Mouse (Mus musculus) heart, embryonic 12.5 days (tissue): ENCODE results near the gene Tmem131l. TPM values are rescaled to one million over a fixed set of nuclear protein-coding genes. Genes with fewer than 3 reads are reported as not detected.

Source experiments
- ATAC-seq: fragments of 200-750 bp; cut with Nextera tagmentation; 2 replicates; pipeline ENCODE4 v1.8.0; 2017; ENCODE audit warnings: moderate TSS enrichment, moderate library complexity; ENCODE audit not compliant: insufficient number of reproducible peaks, low FRiP score
- H3K27ac ChIP-seq: fragments of 300-500 bp; sonication (generic); 2 replicates; pipeline ENCODE4 v1.5.1; 2016; ENCODE audit warnings: mild to moderate bottlenecking, moderate library complexity; ENCODE audit not compliant: poor library complexity, severe bottlenecking
- H3K27me3 ChIP-seq: fragments of 300-500 bp; sonication (generic); replicated peaks from 2 replicates; pipeline ENCODE4 v1.6.1; 2016; ENCODE audit warnings: mild to moderate bottlenecking, moderate library complexity
- H3K36me3 ChIP-seq: fragments of 300-500 bp; sonication (generic); 2 replicates; pipeline ENCODE4 v1.6.1; 2016; ENCODE audit warnings: mild to moderate bottlenecking, moderate library complexity
- H3K4me1 ChIP-seq: fragments of 300-500 bp; sonication (generic); replicated peaks from 2 replicates; pipeline ENCODE4 v1.6.1; 2016; ENCODE audit warnings: mild to moderate bottlenecking
- H3K4me2 ChIP-seq: fragments of 300-500 bp; sonication (generic); 2 replicates; pipeline ENCODE4 v1.6.1; 2016; ENCODE audit warnings: mild to moderate bottlenecking, moderate library complexity
- H3K4me3 ChIP-seq: fragments of 300-500 bp; sonication (generic); 2 replicates; pipeline ENCODE4 v1.5.1; 2016; ENCODE audit warnings: mild to moderate bottlenecking
- H3K9ac ChIP-seq: fragments of 300-500 bp; sonication (generic); 2 replicates; pipeline ENCODE4 v1.6.1; 2016; ENCODE audit warnings: mild to moderate bottlenecking, moderate library complexity
- H3K9me3 ChIP-seq: fragments of 300-500 bp; sonication (generic); replicated peaks from 2 replicates; pipeline ENCODE4 v1.6.1; 2016; ENCODE audit warnings: mild to moderate bottlenecking, moderate library complexity
- WGBS: fragments of 180-500 bp; shearing (Covaris S2); methylation state at CpG from one replicate; pipeline ENCODE4 v1.1.7; 2016; 5-methylcytosine and 5-hydroxymethylcytosine counted together
- polyA plus RNA-seq: library from polyadenylated mRNA; unstranded; fragments of >200 nt; fragmentation: Nextera tagmentation; extraction: Ambion mirVana; gene quantifications from 2 replicates; pipeline ENCODE4 v1.2.1, GENCODE M21; 2016

Gene Tmem131l
- polyA plus RNA-seq, 1 experiment from 2014 or later, result 26.9 TPM

GRCm38 (mm10) chr3:84005989-84006388 is 34.0 kb downstream of the Tmem131l start:
- WGBS, result 68% methylated on average over 7 of the region's 7 CpGs
- H3K4me1 ChIP-seq, result peaks cover 9% of the 10 kb centered on the region
- H3K9ac ChIP-seq, result no peak overlapping the region
- H3K9me3 ChIP-seq, result no peaks in the 10 kb centered on the region
- H3K27me3 ChIP-seq, result no peaks in the 10 kb centered on the region
- H3K4me3 ChIP-seq, result no peak overlapping the region
- 0 out of 2 replicates have a peak, but pooled peaks cover 3% of the 10 kb centered on the region for H3K36me3 ChIP-seq
- no peak overlapping the region for H3K27ac ChIP-seq
- H3K4me2 ChIP-seq, result no peak overlapping the region
- ATAC-seq, result no peak

- no peak for ATAC-seq
- Histone ChIP-seq H3K9ac (no peak overlapping the region), H3K4me3 (no peak overlapping the region), H3K36me3 (0 out of 2 replicates have a peak, but pooled peaks cover 3% of the 10 kb centered on the region), H3K4me2 (no peak overlapping the region), H3K9me3 (no peaks in the 10 kb centered on the region), H3K4me1 (peaks cover 9% of the 10 kb centered on the region), H3K27me3 (no peaks in the 10 kb centered on the region), H3K27ac (no peak overlapping the region)
- WGBS, result 74% methylated on average over 2 of the region's 2 CpGs
Measured at GRCm38 (mm10) chr3:84004330-84005090, 35.5 kb downstream of the Tmem131l start.

- H3K36me3 ChIP-seq, result no peaks in the 10 kb centered on the region
- H3K4me2 ChIP-seq, result no peak overlapping the region
- ATAC-seq, result no peak
- H3K9me3 ChIP-seq, result no peaks in the 10 kb centered on the region
- H3K4me3 ChIP-seq, result no peak overlapping the region
- H3K27me3 ChIP-seq, result no peaks in the 10 kb centered on the region
- no peak overlapping the region for H3K9ac ChIP-seq
- 72% methylated on average over 6 of the region's 6 CpGs for WGBS
- H3K27ac ChIP-seq, result no peak overlapping the region
- peaks cover 11% of the 10 kb centered on the region for H3K4me1 ChIP-seq
Measured at GRCm38 (mm10) chr3:84002433-84003090, 37.4 kb downstream of the Tmem131l start.

GRCm38 (mm10) chr3:83997563-83997962 is 42.4 kb downstream of the Tmem131l start:
- Histone ChIP-seq H3K36me3 (no peaks in the 10 kb centered on the region), H3K4me1 (peaks cover 48% of the 10 kb centered on the region), H3K27ac (no peak overlapping the region)

GRCm38 (mm10) chr3:83997036-83997435 is 42.9 kb downstream of the Tmem131l start:
- Histone ChIP-seq H3K4me1 (peaks cover 51% of the 10 kb centered on the region), H3K27me3 (no peaks in the 10 kb centered on the region), H3K27ac (no peak overlapping the region), H3K9ac (no peak overlapping the region), H3K4me3 (no peak overlapping the region), H3K4me2 (no peak overlapping the region), H3K9me3 (no peaks in the 10 kb centered on the region), H3K36me3 (no peaks in the 10 kb centered on the region)
- 91% methylated on average over 3 of the region's 3 CpGs for WGBS
- no peak for ATAC-seq

More at GRCm38 (mm10) chr3:83997563-83997962, 42.4 kb downstream of the Tmem131l start:
- Histone ChIP-seq H3K27me3 (no peaks in the 10 kb centered on the region), H3K9ac (no peak overlapping the region), H3K4me2 (no peak overlapping the region), H3K9me3 (no peaks in the 10 kb centered on the region), H3K4me3 (no peak overlapping the region)
- ATAC-seq, result no peak
- WGBS, result 82% methylated on average over 5 of the region's 5 CpGs

- Histone ChIP-seq H3K36me3 (no peaks in the 10 kb centered on the region), H3K9ac (no peak overlapping the region), H3K4me1 (peaks cover 54% of the 10 kb centered on the region), H3K9me3 (no peaks in the 10 kb centered on the region), H3K27ac (0 out of 2 replicates have a peak overlapping the region, but pooled peaks have one; percentile 1), H3K4me3 (no peak overlapping the region), H3K4me2 (no peak overlapping the region), H3K27me3 (no peaks in the 10 kb centered on the region)
- 64% methylated on average over 6 of the region's 6 CpGs for WGBS
- ATAC-seq, result no peak
Measured at GRCm38 (mm10) chr3:83996086-83996485, 43.9 kb downstream of the Tmem131l start.

- no peaks in the 10 kb centered on the region for H3K36me3 ChIP-seq
- ATAC-seq, result no peak
- H3K27ac ChIP-seq, result 0 out of 2 replicates have a peak overlapping the region, but pooled peaks have one; percentile 1
- no peaks in the 10 kb centered on the region for H3K9me3 ChIP-seq
- peaks cover 54% of the 10 kb centered on the region for H3K4me1 ChIP-seq
- H3K4me2 ChIP-seq, result no peak overlapping the region
- H3K4me3 ChIP-seq, result no peak overlapping the region
- no peaks in the 10 kb centered on the region for H3K27me3 ChIP-seq
- H3K9ac ChIP-seq, result no peak overlapping the region
- WGBS, result 71% methylated on average over 9 of the region's 9 CpGs
Measured at GRCm38 (mm10) chr3:83995254-83995830, 44.6 kb downstream of the Tmem131l start.

- Histone ChIP-seq H3K4me2 (no peak overlapping the region), H3K4me1 (peaks cover 63% of the 10 kb centered on the region), H3K36me3 (no peaks in the 10 kb centered on the region), H3K27ac (no peak overlapping the region), H3K27me3 (no peaks in the 10 kb centered on the region), H3K9me3 (no peaks in the 10 kb centered on the region), H3K9ac (no peak overlapping the region), H3K4me3 (no peak overlapping the region)
- ATAC-seq, result peak; percentile 73
- 28% methylated on average over 8 of the region's 8 CpGs for whole genome bisulfite sequencing
Measured at GRCm38 (mm10) chr3:83994217-83994839, 45.6 kb downstream of the Tmem131l start.

- Histone ChIP-seq H3K4me1 (peaks cover 75% of the 10 kb centered on the region), H3K9me3 (no peaks in the 10 kb centered on the region), H3K36me3 (no peaks in the 10 kb centered on the region), H3K27me3 (no peaks in the 10 kb centered on the region), H3K4me3 (no peak overlapping the region), H3K27ac (peak overlapping the region; percentile 77), H3K9ac (no peak overlapping the region), H3K4me2 (0 out of 2 replicates have a peak overlapping the region, but pooled peaks have one; percentile 6)
- WGBS, result 50% methylated on average over 8 of the region's 8 CpGs
- peak; percentile 38; the same call in 1 of the 2 replicates for ATAC-seq
Measured at GRCm38 (mm10) chr3:83993089-83993516, 46.9 kb downstream of the Tmem131l start.

- H3K4me1 ChIP-seq, result peaks cover 71% of the 10 kb centered on the region
- 83% methylated on average over 8 of the region's 8 CpGs for WGBS
- no peaks in the 10 kb centered on the region for H3K27me3 ChIP-seq
- no peak overlapping the region for H3K4me2 ChIP-seq
- H3K4me3 ChIP-seq, result no peak overlapping the region
- no peaks in the 10 kb centered on the region for H3K36me3 ChIP-seq
- ATAC-seq, result no peak
- no peak overlapping the region for H3K9ac ChIP-seq
- H3K27ac ChIP-seq, result no peak overlapping the region
- H3K9me3 ChIP-seq, result no peaks in the 10 kb centered on the region
Measured at GRCm38 (mm10) chr3:83991691-83992524, 48.1 kb downstream of the Tmem131l start.
